Mouse (Mus musculus): ENCODE measurements at regions not wholly inside any gene's neighbourhood (a gene's known extent, or its start where the extent isn't known, plus 50 kb on each side); places are given as distances from the start of the nearest gene placed in this dataset.
A peak's percentile ranks its signal among the peaks of the same experiment; 100 is the strongest.

DNA sequence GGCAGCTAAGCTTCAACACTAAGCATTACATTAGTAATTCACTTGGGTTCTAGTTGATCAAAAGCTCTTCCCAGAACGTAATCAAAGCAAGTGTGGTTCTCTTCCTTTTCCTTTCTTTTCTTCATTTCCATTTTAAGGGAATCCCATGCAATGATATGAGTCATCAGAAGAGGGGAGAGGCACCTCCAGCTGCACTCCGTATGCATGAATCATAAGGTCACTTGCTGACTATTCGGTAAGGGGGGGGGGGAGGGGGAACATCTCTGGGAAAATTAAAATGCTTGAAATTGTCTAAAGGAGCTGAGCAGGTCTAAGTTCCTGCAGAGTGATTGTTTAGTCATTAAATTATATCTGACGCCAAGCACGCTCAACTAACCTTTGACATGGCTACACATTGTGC lies 275.9 kb downstream of the Arl4a start:
- Histone ChIP-seq H3K36me3 (ENCODE audit: control insufficient read depth, insufficient read depth, low read length) (no peaks in the 10 kb centered on the region), H3K4me3 (ENCODE audit: low read depth, low read length) (no peak overlapping the region), H3K4me2 (ENCODE audit: low read depth, low read length) (no peak overlapping the region), H3K27me3 (ENCODE audit: control insufficient read depth, insufficient read depth, low read length) (no peaks in the 10 kb centered on the region), H3K27ac (ENCODE audit: low read depth, low read length) (no peak overlapping the region), H3K9ac (replicated peaks; ENCODE audit: low read depth, low read length) (no peak overlapping the region), H3K4me1 (ENCODE audit: control insufficient read depth, insufficient read depth, low read length) (no peaks in the 10 kb centered on the region), H3K9me3 (ENCODE audit: control insufficient read depth, low read length) (no peaks in the 10 kb centered on the region)
- 72% methylated on average over 5 of the region's 5 CpGs for WGBS
- no peak for ATAC-seq (ENCODE audit: low read depth)

DNA sequence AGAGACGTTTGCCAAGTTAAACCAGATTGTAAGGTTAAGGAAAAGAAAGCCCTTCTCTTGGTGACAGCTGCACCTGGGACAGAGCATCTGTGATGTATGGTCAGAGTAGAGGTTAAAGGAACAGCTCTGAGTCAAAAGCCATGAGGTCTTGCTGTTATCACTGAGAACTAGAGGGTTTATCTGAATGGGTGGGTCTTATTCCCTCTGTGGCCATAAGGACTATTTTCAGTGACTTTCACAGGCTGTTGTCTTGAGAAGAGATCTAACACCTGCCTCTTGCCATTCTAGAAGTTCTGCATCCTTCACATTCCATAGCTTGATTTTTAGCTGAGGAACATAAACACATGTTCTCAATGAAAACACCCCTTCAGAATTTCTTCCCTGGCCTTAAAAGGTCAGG lies 276.5 kb downstream of the Arl4a start:
- H3K27me3 ChIP-seq (ENCODE audit: control insufficient read depth, insufficient read depth, low read length): no peaks in the 10 kb centered on the region
- WGBS: 45% methylated on average over 1 of the region's 1 CpGs
- H3K9ac ChIP-seq (replicated peaks; ENCODE audit: low read depth, low read length): no peak overlapping the region
- H3K4me2 ChIP-seq (ENCODE audit: low read depth, low read length): no peak overlapping the region
- no peak for ATAC-seq (ENCODE audit: low read depth)
- H3K27ac ChIP-seq (ENCODE audit: low read depth, low read length): no peak overlapping the region
- no peaks in the 10 kb centered on the region for H3K36me3 ChIP-seq (ENCODE audit: control insufficient read depth, insufficient read depth, low read length)
- H3K4me3 ChIP-seq (ENCODE audit: low read depth, low read length): no peak overlapping the region
- H3K4me1 ChIP-seq (ENCODE audit: control insufficient read depth, insufficient read depth, low read length): no peaks in the 10 kb centered on the region
- no peaks in the 10 kb centered on the region for H3K9me3 ChIP-seq (ENCODE audit: control insufficient read depth, low read length)

GRCm38 (mm10) chr12:39757975-39758374 lies 279.9 kb downstream of the Arl4a start:
- no peak for ATAC-seq (ENCODE audit: low read depth)
- Histone ChIP-seq H3K9ac (replicated peaks; ENCODE audit: low read depth, low read length) (no peak overlapping the region), H3K4me2 (ENCODE audit: low read depth, low read length) (no peak overlapping the region)

GRCm38 (mm10) chr12:39751850-39752249 lies 286.0 kb downstream of the Arl4a start:
- no peaks in the 10 kb centered on the region for H3K36me3 ChIP-seq (ENCODE audit: control insufficient read depth, insufficient read depth, low read length)
- no peak for ATAC-seq (ENCODE audit: low read depth)
- no peak overlapping the region for H3K9ac ChIP-seq (replicated peaks; ENCODE audit: low read depth, low read length)
- H3K27me3 ChIP-seq (ENCODE audit: control insufficient read depth, insufficient read depth, low read length): no peaks in the 10 kb centered on the region
- no peak overlapping the region for H3K27ac ChIP-seq (ENCODE audit: low read depth, low read length)
- 80% methylated on average over 5 of the region's 5 CpGs for WGBS
- no peaks in the 10 kb centered on the region for H3K4me1 ChIP-seq (ENCODE audit: control insufficient read depth, insufficient read depth, low read length)
- no peak overlapping the region for H3K4me2 ChIP-seq (ENCODE audit: low read depth, low read length)
- no peak overlapping the region for H3K4me3 ChIP-seq (ENCODE audit: low read depth, low read length)
- no peaks in the 10 kb centered on the region for H3K9me3 ChIP-seq (ENCODE audit: control insufficient read depth, low read length)

More at GRCm38 (mm10) chr12:39757975-39758374, 279.9 kb downstream of the Arl4a start:
- no peaks in the 10 kb centered on the region for H3K27me3 ChIP-seq (ENCODE audit: control insufficient read depth, insufficient read depth, low read length)
- no peak overlapping the region for H3K27ac ChIP-seq (ENCODE audit: low read depth, low read length)
- H3K4me3 ChIP-seq (ENCODE audit: low read depth, low read length): no peak overlapping the region
- H3K4me1 ChIP-seq (ENCODE audit: control insufficient read depth, insufficient read depth, low read length): no peaks in the 10 kb centered on the region
- H3K36me3 ChIP-seq (ENCODE audit: control insufficient read depth, insufficient read depth, low read length): no peaks in the 10 kb centered on the region
- no peaks in the 10 kb centered on the region for H3K9me3 ChIP-seq (ENCODE audit: control insufficient read depth, low read length)

DNA sequence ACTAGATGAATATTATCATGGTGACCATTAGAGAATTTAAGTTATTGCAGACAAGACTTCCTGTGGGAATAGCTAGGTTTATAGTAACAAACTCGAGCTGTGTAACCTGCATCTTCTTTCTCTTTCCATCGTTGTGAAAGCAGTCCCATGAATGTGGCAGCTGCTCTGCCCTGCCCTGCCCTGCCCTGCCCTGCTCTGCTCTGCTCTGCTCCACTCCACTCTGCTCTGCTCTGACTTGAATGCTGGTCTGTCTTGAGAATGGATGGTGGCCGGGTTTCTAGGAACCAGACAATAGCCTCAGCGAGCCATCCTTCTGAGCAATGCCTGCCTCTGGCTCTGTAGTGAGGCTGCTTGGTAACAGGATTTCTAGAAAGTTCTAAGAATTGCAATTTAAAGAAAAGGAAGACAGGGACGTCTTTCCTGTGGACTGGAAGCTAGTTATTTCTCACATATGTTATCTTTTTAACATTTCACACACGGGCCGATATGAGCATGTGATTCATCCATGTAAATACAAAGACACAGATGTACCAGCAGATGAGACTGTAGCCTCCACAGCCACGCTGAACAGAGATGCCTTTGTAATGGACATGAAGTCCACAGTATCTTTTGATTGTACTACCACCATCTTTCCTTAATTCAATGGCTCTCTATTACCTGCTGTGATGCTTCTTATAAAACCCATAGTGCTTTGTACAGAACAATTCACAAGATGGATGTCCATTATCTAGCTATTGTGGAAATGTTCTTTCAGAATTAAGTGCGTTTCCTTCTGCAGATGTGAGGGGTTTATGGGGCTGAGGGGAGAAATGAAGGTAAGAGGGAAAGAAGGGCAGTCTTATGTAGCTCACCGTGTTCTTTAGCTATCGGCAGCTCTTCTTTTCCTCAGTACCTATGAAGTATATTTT lies 295.4 kb downstream of the Arl4a start:
- Histone ChIP-seq H3K9ac (replicated peaks; ENCODE audit: low read depth, low read length) (no peak overlapping the region), H3K27ac (ENCODE audit: low read depth, low read length) (no peak overlapping the region), H3K36me3 (ENCODE audit: control insufficient read depth, insufficient read depth, low read length) (no peaks in the 10 kb centered on the region), H3K4me2 (ENCODE audit: low read depth, low read length) (no peak overlapping the region), H3K27me3 (ENCODE audit: control insufficient read depth, insufficient read depth, low read length) (no peaks in the 10 kb centered on the region), H3K4me3 (ENCODE audit: low read depth, low read length) (no peak overlapping the region), H3K4me1 (ENCODE audit: control insufficient read depth, insufficient read depth, low read length) (0 out of 2 replicates have a peak, but pooled peaks cover 4% of the 10 kb centered on the region), H3K9me3 (ENCODE audit: control insufficient read depth, low read length) (no peaks in the 10 kb centered on the region)
- ATAC-seq (ENCODE audit: low read depth): peak; percentile 83; the same call in 1 of the 2 replicates
- 18% methylated on average over 11 of the region's 11 CpGs for WGBS

GRCm38 (mm10) chr12:39741051-39741847 lies 296.6 kb downstream of the Arl4a start:
- Histone ChIP-seq H3K27me3 (ENCODE audit: control insufficient read depth, insufficient read depth, low read length) (no peaks in the 10 kb centered on the region), H3K4me2 (ENCODE audit: low read depth, low read length) (no peak overlapping the region), H3K4me1 (ENCODE audit: control insufficient read depth, insufficient read depth, low read length) (peaks cover 9% of the 10 kb centered on the region; the same call in 1 of the 2 replicates), H3K27ac (ENCODE audit: low read depth, low read length) (no peak overlapping the region), H3K9ac (replicated peaks; ENCODE audit: low read depth, low read length) (no peak overlapping the region), H3K36me3 (ENCODE audit: control insufficient read depth, insufficient read depth, low read length) (no peaks in the 10 kb centered on the region), H3K4me3 (ENCODE audit: low read depth, low read length) (no peak overlapping the region), H3K9me3 (ENCODE audit: control insufficient read depth, low read length) (no peaks in the 10 kb centered on the region)
- WGBS: 9% methylated on average over 13 of the region's 13 CpGs
- ATAC-seq (ENCODE audit: low read depth): no peak

GRCm38 (mm10) chr12:39736966-39737365 lies 300.9 kb downstream of the Arl4a start:
- H3K27me3 ChIP-seq (ENCODE audit: control insufficient read depth, insufficient read depth, low read length): no peaks in the 10 kb centered on the region
- no peaks in the 10 kb centered on the region for H3K36me3 ChIP-seq (ENCODE audit: control insufficient read depth, insufficient read depth, low read length)
- 84% methylated on average over 3 of the region's 3 CpGs for WGBS
- no peaks in the 10 kb centered on the region for H3K9me3 ChIP-seq (ENCODE audit: control insufficient read depth, low read length)
- ATAC-seq (ENCODE audit: low read depth): no peak
- no peak overlapping the region for H3K4me2 ChIP-seq (ENCODE audit: low read depth, low read length)
- H3K27ac ChIP-seq (ENCODE audit: low read depth, low read length): no peak overlapping the region
- H3K9ac ChIP-seq (replicated peaks; ENCODE audit: low read depth, low read length): no peak overlapping the region
- peaks cover 7% of the 10 kb centered on the region; the same call in 1 of the 2 replicates for H3K4me1 ChIP-seq (ENCODE audit: control insufficient read depth, insufficient read depth, low read length)
- no peak overlapping the region for H3K4me3 ChIP-seq (ENCODE audit: low read depth, low read length)

DNA sequence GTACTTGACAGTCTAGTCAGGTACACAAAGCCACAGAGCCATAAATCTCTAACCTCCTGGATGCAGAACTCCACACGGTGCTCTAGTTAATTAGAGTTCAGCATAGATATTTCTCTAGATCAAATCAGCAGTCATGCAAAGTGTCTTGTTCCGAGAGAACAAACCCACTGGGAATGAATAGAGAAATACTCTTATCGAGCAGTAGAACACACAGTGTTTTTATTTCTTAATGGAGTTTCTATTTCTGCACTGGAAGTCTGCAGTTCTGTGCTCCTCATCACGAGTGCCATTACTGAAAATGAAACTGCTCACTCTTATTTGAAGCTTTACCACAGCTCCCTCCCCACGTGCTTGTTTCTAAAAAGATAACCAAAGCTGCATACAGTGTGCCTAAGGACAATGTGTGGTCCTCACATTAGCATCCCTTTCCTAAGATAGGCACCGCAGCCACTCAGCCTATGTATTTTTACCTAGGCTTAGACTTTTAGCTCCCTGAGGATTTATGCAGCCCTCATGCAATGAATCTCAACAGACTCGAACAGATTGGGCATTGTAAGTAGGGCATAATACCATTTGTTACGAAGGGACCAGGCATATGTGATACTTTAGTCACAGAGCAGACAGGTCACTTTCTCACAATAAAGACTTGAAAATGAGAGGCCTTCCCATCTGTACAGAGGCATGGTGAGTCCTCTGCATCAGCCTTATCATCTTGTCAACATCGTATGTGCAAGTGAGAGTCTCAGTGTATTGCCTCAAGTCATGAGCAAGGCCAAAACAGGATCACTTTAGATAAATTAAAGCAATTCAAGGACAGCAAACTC lies 301.5 kb downstream of the Arl4a start:
- no peaks in the 10 kb centered on the region for H3K36me3 ChIP-seq (ENCODE audit: control insufficient read depth, insufficient read depth, low read length)
- WGBS: 11% methylated on average over 9 of the region's 9 CpGs
- H3K4me1 ChIP-seq (ENCODE audit: control insufficient read depth, insufficient read depth, low read length): peaks cover 7% of the 10 kb centered on the region; the same call in 1 of the 2 replicates
- no peaks in the 10 kb centered on the region for H3K9me3 ChIP-seq (ENCODE audit: control insufficient read depth, low read length)
- no peak overlapping the region for H3K4me3 ChIP-seq (ENCODE audit: low read depth, low read length)
- no peaks in the 10 kb centered on the region for H3K27me3 ChIP-seq (ENCODE audit: control insufficient read depth, insufficient read depth, low read length)
- peak overlapping the region; percentile 55; the same call in 1 of the 2 replicates for H3K27ac ChIP-seq (ENCODE audit: low read depth, low read length)
- no peak overlapping the region for H3K9ac ChIP-seq (replicated peaks; ENCODE audit: low read depth, low read length)
- no peak overlapping the region; the same call in 1 of the 2 replicates for H3K4me2 ChIP-seq (ENCODE audit: low read depth, low read length)
- peak; percentile 85 for ATAC-seq (ENCODE audit: low read depth)

All from neural tube, embryonic 14.5 days (tissue).